Mouse (Mus musculus) cortical plate, adult 2 months (tissue): ENCODE data around the gene Guca1a. TPM values are rescaled to one million over a fixed set of nuclear protein-coding genes. Genes with fewer than 3 reads are reported as not detected.

ENCODE experiments used
- H3K27ac ChIP-seq: fragments of 200-500 bp; 2 replicates; pipeline ENCODE4 v1.5.1; 2012; ENCODE audit warnings: low read length, control low read depth, inconsistent platforms; ENCODE audit not compliant: insufficient read depth
- H3K4me1 ChIP-seq: fragments of 200-500 bp; 2 replicates; pipeline ENCODE4 v1.6.1; 2011; ENCODE audit warnings: low read length; ENCODE audit not compliant: control insufficient read depth, insufficient read depth
- H3K4me3 ChIP-seq: fragments of 200-500 bp; 2 replicates; pipeline ENCODE4 v1.5.1; 2011; ENCODE audit warnings: mild to moderate bottlenecking, low read length, control low read depth; ENCODE audit not compliant: insufficient read depth
- CTCF ChIP-seq: fragments of 200-500 bp; IDR thresholded peaks from 2 replicates; pipeline ENCODE4 v1.5.1; 2011; ENCODE audit warnings: mild to moderate bottlenecking, control low read depth, low read length; ENCODE audit not compliant: insufficient read depth; ENCODE audit errors: extremely low read depth
- POLR2A ChIP-seq: fragments of 200-500 bp; IDR thresholded peaks from 2 replicates; pipeline ENCODE4 v1.6.1; 2011; ENCODE audit warnings: mild to moderate bottlenecking, low read length, control low read depth; ENCODE audit not compliant: insufficient read depth; ENCODE audit errors: extremely low read depth
- polyA plus RNA-seq: library from polyadenylated mRNA; depleted of rRNA; stranded (reverse); fragments of >200 nt; gene quantifications from 2 replicates; pipeline ENCODE4 v1.2.3, GENCODE M21; 2012; rRNA removed

Gene Guca1a
- 0.21 and 0.47 TPM in 2 replicates for polyA plus RNA-seq

DNA sequence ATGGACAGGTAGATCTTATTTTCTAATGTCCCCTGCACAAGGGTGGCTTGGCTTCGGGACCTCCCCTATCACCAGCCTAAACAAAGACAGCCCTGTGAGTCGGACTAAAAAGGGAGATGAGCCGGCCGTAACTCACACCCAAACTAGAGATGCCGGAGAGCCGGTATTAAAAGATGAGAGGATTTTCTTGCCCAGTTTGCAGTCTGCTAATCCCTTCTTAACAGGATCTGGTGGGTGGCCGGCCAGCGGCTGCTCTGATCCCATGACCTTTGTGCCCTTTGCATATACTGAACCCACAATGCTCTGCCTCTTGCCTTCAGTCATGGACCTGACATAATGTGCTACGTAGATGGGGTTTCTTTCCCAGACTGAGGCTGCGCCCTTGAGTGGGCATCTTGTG, at the start of gene Guca1a:
TSS of gene Guca1a (minus strand) at position 134 of the 400 bp plus-strand sequence.
- no peak for TF ChIP-seq POLR2A
- no peak for TF ChIP-seq CTCF
- Histone ChIP-seq H3K27ac (no peak within 1 kb of the TSS), H3K4me1 (no peaks in the 10 kb centered on the region), H3K4me3 (no peak within 1 kb of the TSS)

DNA sequence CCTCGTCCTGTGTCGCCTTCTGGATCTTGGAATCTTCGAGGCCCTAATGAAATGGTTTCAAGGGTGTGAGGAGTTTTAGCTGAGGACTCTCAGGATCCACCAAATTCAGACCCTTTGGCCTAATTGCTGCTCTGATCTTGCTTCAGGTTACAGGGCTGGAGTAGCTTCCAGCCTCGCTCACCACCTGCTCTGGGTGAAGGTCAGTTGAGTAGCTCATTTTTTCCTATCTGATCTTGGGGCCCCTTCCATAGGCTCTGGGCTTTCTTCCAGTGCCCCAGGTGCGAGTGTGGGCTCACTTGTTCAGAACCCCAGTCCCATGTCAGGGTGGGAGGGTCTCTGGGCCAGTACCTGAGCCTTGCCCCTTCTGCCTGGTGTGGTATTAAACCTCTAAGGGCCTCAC, 49.0 kb upstream of the Guca1a start:
- Histone ChIP-seq H3K27ac (no peak overlapping the region), H3K4me1 (no peaks in the 10 kb centered on the region), H3K4me3 (no peak overlapping the region)
- TF ChIP-seq CTCF (no peak), POLR2A (no peak)

DNA sequence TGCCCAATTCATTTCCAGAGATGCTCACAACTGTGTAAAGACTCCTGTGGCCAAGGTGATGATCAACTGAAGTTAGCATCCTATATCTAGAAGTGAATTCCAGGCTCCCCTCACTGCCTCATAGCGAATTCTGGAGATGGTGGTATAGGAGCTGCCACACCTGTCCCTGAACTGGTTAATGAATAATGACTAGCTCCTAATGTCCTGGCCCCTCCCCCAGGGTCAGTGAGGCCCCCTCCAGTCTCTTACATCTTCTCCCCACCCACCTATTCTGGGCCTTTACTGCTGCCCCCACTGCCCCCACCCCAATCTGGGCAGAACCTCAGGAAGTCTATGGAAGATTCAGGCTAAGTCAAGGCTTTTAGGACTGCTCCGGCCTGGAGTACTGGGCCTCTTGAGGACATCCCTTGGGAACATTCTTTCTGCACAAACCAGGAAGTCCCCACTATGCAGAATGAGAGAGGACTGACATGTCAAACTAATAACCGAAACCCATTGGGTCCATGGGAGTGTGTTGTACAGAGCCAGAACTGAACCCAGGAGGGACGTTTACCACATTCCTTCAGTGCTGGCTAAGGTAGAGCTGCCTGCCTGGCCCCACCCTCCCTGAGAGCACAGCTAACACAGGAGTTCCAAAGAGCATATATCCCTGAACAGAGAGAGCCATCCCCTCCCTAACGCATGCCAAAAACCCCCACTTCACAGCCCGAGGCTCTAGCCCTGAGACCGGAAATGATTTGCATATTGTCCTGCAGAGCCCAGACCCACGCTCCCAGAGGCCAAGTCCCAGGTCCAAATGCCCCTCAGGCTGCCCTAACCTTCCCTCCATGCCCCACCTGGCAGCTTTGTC, 48.4 kb upstream of the Guca1a start:
- no peaks in the 10 kb centered on the region for H3K4me1 ChIP-seq

DNA sequence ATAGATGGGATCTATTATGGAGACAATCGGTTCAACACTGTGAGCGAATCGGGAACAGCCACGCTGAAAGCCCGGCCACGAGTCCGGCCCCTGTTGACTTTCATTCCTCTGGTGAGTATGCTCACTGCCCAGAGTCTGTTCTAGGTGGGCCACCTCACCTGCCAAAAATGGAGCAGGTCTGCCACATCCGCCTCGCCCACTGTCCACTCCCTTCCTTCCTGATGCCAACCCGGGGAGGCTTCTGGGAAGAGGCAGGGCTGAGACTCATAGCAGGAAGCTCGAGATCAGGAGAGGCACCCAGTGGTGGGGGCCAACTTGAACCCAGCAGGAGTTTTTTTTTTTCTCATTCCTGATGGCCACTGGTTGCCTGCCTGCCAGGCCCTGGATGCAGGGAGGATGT, 46.2 kb upstream of the Guca1a start:
- Histone ChIP-seq H3K4me1 (no peaks in the 10 kb centered on the region), H3K27ac (no peak overlapping the region), H3K4me3 (no peak overlapping the region)
- no peak for TF ChIP-seq CTCF
- no peak for TF ChIP-seq POLR2A

More for the DNA sequence above, 48.4 kb upstream of the Guca1a start:
- TF ChIP-seq CTCF = no peak
- TF ChIP-seq POLR2A = no peak
- H3K4me3 ChIP-seq = no peak overlapping the region
- H3K27ac ChIP-seq = no peak overlapping the region

DNA sequence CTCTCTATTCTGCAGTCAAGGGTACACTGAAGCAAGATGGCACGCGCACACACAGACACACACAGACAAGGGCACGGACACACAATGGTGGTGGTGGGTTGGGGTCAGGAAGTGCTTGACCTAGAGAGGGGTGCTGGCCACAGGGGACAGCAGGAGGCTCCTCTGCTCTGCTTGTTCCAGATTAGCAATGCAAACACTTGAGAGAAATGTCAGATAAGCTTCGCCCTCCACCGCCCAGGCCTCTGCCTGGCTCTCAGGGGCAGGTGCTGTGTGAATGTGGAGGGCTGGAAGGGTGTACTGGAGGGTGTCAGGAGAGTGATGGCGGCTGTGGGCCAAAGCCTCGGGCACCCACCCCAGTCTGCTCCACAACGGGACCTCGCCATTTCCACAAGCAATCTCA, 45.6 kb upstream of the Guca1a start:
- H3K4me1 ChIP-seq = no peaks in the 10 kb centered on the region
- TF ChIP-seq CTCF = no peak
- no peak for TF ChIP-seq POLR2A
- no peak overlapping the region for H3K4me3 ChIP-seq
- H3K27ac ChIP-seq = no peak overlapping the region

- Histone ChIP-seq H3K4me1 (no peaks in the 10 kb centered on the region), H3K4me3 (no peak overlapping the region), H3K27ac (no peak overlapping the region)
- TF ChIP-seq CTCF (no peak), POLR2A (no peak)
Measured at GRCm38 (mm10) chr17:47445518-47445917, 45.1 kb upstream of the Guca1a start.

- H3K27ac ChIP-seq = no peak overlapping the region
- H3K4me1 ChIP-seq = no peaks in the 10 kb centered on the region
- H3K4me3 ChIP-seq = no peak overlapping the region
- no peak for TF ChIP-seq CTCF
- no peak for TF ChIP-seq POLR2A
Measured at GRCm38 (mm10) chr17:47444113-47444512, 43.7 kb upstream of the Guca1a start.

DNA sequence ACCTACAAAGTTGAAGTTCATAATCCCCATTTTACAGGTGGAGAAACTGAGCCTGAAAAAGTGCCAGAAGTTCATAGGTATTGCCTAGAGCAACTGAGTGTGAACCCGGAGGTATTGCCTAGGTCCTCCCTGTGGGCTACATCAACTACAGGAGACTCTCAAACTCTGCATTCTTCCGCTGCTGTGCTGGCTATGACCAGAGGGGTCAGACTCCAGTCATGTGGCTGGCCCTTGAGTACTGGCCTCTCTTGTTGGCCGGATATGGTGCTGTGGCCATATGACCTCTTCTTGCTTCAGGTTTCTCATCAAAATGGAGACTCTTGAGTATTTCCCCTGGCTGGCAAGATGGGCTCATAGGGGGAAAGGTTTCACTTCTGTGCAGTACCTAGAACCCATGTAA, 41.9 kb upstream of the Guca1a start:
- TF ChIP-seq CTCF (no peak), POLR2A (no peak)
- no peaks in the 10 kb centered on the region for H3K4me1 ChIP-seq
- no peak overlapping the region for H3K27ac ChIP-seq
- no peak overlapping the region for H3K4me3 ChIP-seq

DNA sequence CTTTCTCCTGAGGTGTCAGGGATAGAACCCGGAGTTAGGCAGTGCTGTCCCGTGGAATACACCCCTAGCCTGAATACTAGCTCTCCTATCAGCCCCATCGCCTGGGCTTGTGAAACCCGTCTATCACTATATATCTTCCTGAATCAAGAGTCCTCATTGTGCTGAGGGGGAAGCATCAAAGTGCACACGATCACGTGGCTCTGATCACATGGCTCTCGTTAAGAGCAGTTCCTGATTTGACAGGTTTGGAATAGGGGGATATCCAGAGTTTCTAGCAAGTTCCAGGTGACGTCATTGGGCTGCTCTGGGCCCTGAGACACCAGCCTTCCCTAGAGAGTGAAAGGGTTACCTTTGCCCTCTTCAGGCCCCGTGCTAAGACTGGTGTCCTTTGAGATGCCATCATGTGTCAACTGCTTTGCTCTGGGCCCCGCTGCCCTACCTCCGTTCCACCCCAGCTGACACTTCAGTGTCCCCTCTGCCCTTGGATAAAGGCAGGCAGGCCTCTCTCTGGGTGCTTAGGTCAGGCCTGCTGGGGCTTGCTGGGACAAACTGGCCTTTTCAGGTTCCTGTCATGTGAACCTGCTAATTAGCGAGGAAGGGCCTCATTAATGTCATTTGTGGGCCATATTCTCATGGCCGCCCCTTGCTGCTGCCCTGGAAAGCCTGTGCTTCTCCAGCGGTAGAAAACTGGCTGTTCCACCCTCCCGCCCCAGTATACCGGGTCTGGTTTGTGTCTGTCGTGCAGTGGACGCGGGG, 41.1 kb upstream of the Guca1a start:
- Histone ChIP-seq H3K4me3 (no peak overlapping the region), H3K27ac (no peak overlapping the region), H3K4me1 (no peaks in the 10 kb centered on the region)
- TF ChIP-seq POLR2A (no peak), CTCF (no peak)
